Mouse (Mus musculus) forebrain, embryonic 16.5 days (tissue): ENCODE measurements around the gene Pigo. TPM values are rescaled to one million over a fixed set of nuclear protein-coding genes. Genes with fewer than 3 reads are reported as not detected.
A peak's percentile ranks its signal among the peaks of the same experiment; 100 is the strongest.
"Not testable (repeated sequence)": the region's sequence is repeated elsewhere in the genome, so short reads cannot be mapped to it uniquely, and the experiment has no call there.

Experiments
- ATAC-seq: fragments of 200-750 bp; cut with Nextera tagmentation; 2 replicates; pipeline ENCODE4 v1.8.0; 2017; ENCODE audit warnings: mild to moderate bottlenecking, moderate library complexity
- H3K27ac ChIP-seq: fragments of 300-500 bp; sonication (generic); 2 replicates; pipeline ENCODE4 v1.5.1; 2014; ENCODE audit warnings: low read length, control low read depth
- H3K27me3 ChIP-seq: fragments of 300-500 bp; sonication (generic); replicated peaks from 2 replicates; pipeline ENCODE4 v1.6.1; 2014; ENCODE audit warnings: low read length; ENCODE audit not compliant: control insufficient read depth, insufficient read depth
- H3K36me3 ChIP-seq: fragments of 300-500 bp; sonication (generic); 2 replicates; pipeline ENCODE4 v1.6.1; 2014; ENCODE audit not compliant: control insufficient read depth, insufficient read depth
- H3K4me1 ChIP-seq: fragments of 300-500 bp; sonication (generic); replicated peaks from 2 replicates; pipeline ENCODE4 v1.6.1; 2014; ENCODE audit warnings: low read length; ENCODE audit not compliant: control insufficient read depth, insufficient read depth
- H3K4me2 ChIP-seq: fragments of 300-500 bp; sonication (generic); 2 replicates; pipeline ENCODE4 v1.6.1; 2014; ENCODE audit warnings: mild to moderate bottlenecking, low read length, control low read depth
- H3K4me3 ChIP-seq: fragments of 300-500 bp; sonication (generic); replicated peaks from 2 replicates; pipeline ENCODE4 v1.5.1; 2014; ENCODE audit warnings: mild to moderate bottlenecking, low read length, control low read depth
- H3K9ac ChIP-seq: fragments of 300-500 bp; sonication (generic); replicated peaks from 2 replicates; pipeline ENCODE4 v1.6.1; 2014; ENCODE audit warnings: low read depth, low read length, control low read depth
- H3K9me3 ChIP-seq: fragments of 300-500 bp; sonication (generic); 2 replicates; pipeline ENCODE4 v1.6.1; 2016; ENCODE audit warnings: low read length; ENCODE audit not compliant: control insufficient read depth
- WGBS: fragments of 180-500 bp; shearing (Covaris S2); extraction: QIAGEN DNeasy Blood & Tissue Kit; methylation state at CpG from one replicate; pipeline ENCODE4 v1.1.7; 2014; 5-methylcytosine and 5-hydroxymethylcytosine counted together
- polyA plus RNA-seq: library from polyadenylated mRNA; unstranded; fragments of >200 nt; fragmentation: Nextera tagmentation; extraction: Ambion mirVana; gene quantifications from 2 replicates; pipeline ENCODE4 v1.2.1, GENCODE M21; 2015

Gene Pigo
- polyA plus RNA-seq, 1 experiment from 2014 or later, result 24.5 TPM

DNA sequence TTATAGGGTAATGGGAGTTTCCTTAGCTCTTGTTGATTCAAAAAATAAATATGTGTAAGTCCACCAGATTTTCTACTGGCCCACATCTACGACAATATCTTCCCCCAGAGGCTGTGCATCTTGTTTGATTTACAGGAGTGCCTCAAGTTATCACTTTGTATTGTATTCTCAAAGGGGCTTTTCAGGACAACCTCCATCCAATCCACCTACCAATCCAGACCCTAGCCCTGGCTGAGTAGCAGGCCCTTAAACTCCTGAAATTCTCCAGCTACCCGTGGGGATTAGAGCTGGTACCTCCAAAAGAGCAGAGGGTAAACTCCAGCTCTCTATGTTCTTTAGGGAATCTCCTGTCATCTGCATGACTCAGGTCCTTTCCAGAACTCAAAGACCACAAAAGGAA, 27.6 kb downstream of the Pigo start:
- 61% methylated on average over 2 of the region's 2 CpGs for WGBS
- Histone ChIP-seq H3K4me2 (peak overlapping the region; percentile 85), H3K27me3 (no peaks in the 10 kb centered on the region), H3K9me3 (no peaks in the 10 kb centered on the region), H3K4me1 (peaks cover 22% of the 10 kb centered on the region), H3K4me3 (no peak overlapping the region), H3K27ac (no peak overlapping the region), H3K9ac (no peak overlapping the region), H3K36me3 (peaks cover 22% of the 10 kb centered on the region)
- ATAC-seq, result no peak

GRCm38 (mm10) chr4:42988296-42988695, 37.3 kb downstream of the Pigo start:
- no peak for ATAC-seq
- Histone ChIP-seq H3K4me1 (no peaks in the 10 kb centered on the region), H3K9ac (no peak overlapping the region), H3K4me2 (no peak overlapping the region), H3K27ac (no peak overlapping the region), H3K27me3 (no peaks in the 10 kb centered on the region), H3K4me3 (no peak overlapping the region), H3K9me3 (no peaks in the 10 kb centered on the region), H3K36me3 (peaks cover 70% of the 10 kb centered on the region)
- 84% methylated on average over 1 of the region's 1 CpGs for WGBS

GRCm38 (mm10) chr4:42980467-42980866, 45.2 kb downstream of the Pigo start:
- H3K27ac ChIP-seq, H3K27me3 ChIP-seq, ATAC-seq, H3K4me1 ChIP-seq, H3K4me3 ChIP-seq, H3K4me2 ChIP-seq, H3K9ac ChIP-seq, H3K9me3 ChIP-seq: not testable (repeated sequence)
- peaks cover 44% of the 10 kb centered on the region for H3K36me3 ChIP-seq
- 93% methylated on average over 6 of the region's 8 CpGs for WGBS

- 91% methylated on average over 4 of the region's 4 CpGs for WGBS
- Histone ChIP-seq H3K9me3 (no peaks in the 10 kb centered on the region), H3K4me1 (no peaks in the 10 kb centered on the region), H3K4me3 (no peak overlapping the region), H3K9ac (no peak overlapping the region), H3K36me3 (peaks cover 28% of the 10 kb centered on the region), H3K27me3 (no peaks in the 10 kb centered on the region), H3K27ac (no peak overlapping the region), H3K4me2 (no peak overlapping the region)
- no peak for ATAC-seq
Observed at GRCm38 (mm10) chr4:42978062-42978461, 47.6 kb downstream of the Pigo start.

GRCm38 (mm10) chr4:42973868-42974267, 51.8 kb downstream of the Pigo start:
- Histone ChIP-seq H3K9me3 (no peaks in the 10 kb centered on the region), H3K4me1 (no peaks in the 10 kb centered on the region), H3K4me2 (no peak overlapping the region), H3K4me3 (no peak overlapping the region), H3K9ac (no peak overlapping the region), H3K27ac (no peak overlapping the region), H3K36me3 (peaks cover 8% of the 10 kb centered on the region), H3K27me3 (no peaks in the 10 kb centered on the region)
- ATAC-seq, result no peak
- 85% methylated on average over 5 of the region's 5 CpGs for WGBS

- H3K9me3 ChIP-seq, result no peaks in the 10 kb centered on the region
- 83% methylated on average over 4 of the region's 4 CpGs for WGBS
- H3K27ac ChIP-seq, result no peak overlapping the region
- no peak overlapping the region for H3K4me3 ChIP-seq
- no peak for ATAC-seq
- H3K36me3 ChIP-seq, result 0 out of 2 replicates have a peak, but pooled peaks cover 2% of the 10 kb centered on the region
- no peak overlapping the region for H3K9ac ChIP-seq
- no peak overlapping the region for H3K4me2 ChIP-seq
- no peaks in the 10 kb centered on the region for H3K27me3 ChIP-seq
- no peaks in the 10 kb centered on the region for H3K4me1 ChIP-seq
Observed at GRCm38 (mm10) chr4:42972952-42973351, 52.7 kb downstream of the Pigo start.

DNA sequence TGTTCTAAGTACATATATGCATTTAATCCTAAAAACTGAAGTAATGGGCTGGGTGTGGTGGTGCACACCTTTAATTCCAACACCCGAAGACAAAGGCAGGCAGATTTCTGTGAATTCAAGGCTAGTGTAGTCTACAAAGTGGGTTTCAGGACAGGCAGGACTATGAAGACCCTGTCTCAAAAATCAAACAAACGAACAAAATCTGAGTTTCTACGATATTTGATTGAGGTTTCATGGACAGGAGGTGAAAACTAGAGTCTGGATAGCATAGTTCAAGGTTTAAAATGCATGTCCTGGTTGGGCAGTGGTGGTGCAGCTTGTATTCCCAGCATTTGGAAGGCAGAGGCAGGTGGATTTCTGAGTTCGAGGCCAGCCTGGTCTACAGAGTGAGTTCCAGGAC, 56.3 kb downstream of the Pigo start, which contains the start of gene 1700022I11Rik:
TSS of gene 1700022I11Rik (plus strand) at position 301 of the 400 bp plus-strand sequence.
- no peak for ATAC-seq
- no peak within 1 kb of the TSS for H3K27ac ChIP-seq
- WGBS, result 95% methylated on average over 4 of the region's 4 CpGs
- no peaks in the 10 kb centered on the region for H3K36me3 ChIP-seq
- H3K9me3 ChIP-seq, result no peaks in the 10 kb centered on the region
- H3K9ac ChIP-seq, result no peak within 1 kb of the TSS
- no peak within 1 kb of the TSS for H3K4me2 ChIP-seq
- no peak within 1 kb of the TSS for H3K4me3 ChIP-seq
- H3K4me1 ChIP-seq, result peaks cover 6% of the 10 kb centered on the region; the same call in 1 of the 2 replicates
- no peaks in the 10 kb centered on the region for H3K27me3 ChIP-seq

Other genes starting within 250 kb of the Pigo start
- 0.15 TPM in 1 of 2 replicates, not detected in the other for gene Fam205a1, start 171.9 kb downstream of the Pigo start, polyA plus RNA-seq
- 0.24 and 0.49 TPM in 2 replicates for gene Gm12394, start 169.0 kb downstream of the Pigo start, polyA plus RNA-seq
- gene Fam205c, start 151.6 kb downstream of the Pigo start, polyA plus RNA-seq, result 1.4 and 1.6 TPM in 2 replicates
- gene Phf24, start 109.2 kb downstream of the Pigo start, polyA plus RNA-seq, result 25.2 and 33.6 TPM in 2 replicates
- gene Dnajb5, start 76.0 kb downstream of the Pigo start, polyA plus RNA-seq, result 56.0 and 82.4 TPM in 2 replicates
- 0.51 and 0.60 TPM in 2 replicates for gene 1700022I11Rik, start 56.2 kb downstream of the Pigo start, polyA plus RNA-seq
- 509 and 532 TPM in 2 replicates for gene Vcp, start 25.3 kb downstream of the Pigo start, polyA plus RNA-seq
- 32.8 and 33.2 TPM in 2 replicates for gene Fancg, start 15.3 kb downstream of the Pigo start, polyA plus RNA-seq
- gene Stoml2, start 5.9 kb upstream of the Pigo start, polyA plus RNA-seq, result 237 and 238 TPM in 2 replicates
- gene Fam214b, start 20.4 kb upstream of the Pigo start, polyA plus RNA-seq, result 39.2 and 48.2 TPM in 2 replicates
- gene Unc13b, start 33.1 kb upstream of the Pigo start, polyA plus RNA-seq, result 15.5 and 21.6 TPM in 2 replicates
- gene Atp8b5, start 241.3 kb upstream of the Pigo start, polyA plus RNA-seq, result 0.39 and 0.63 TPM in 2 replicates